Mouse (Mus musculus) left cerebral cortex, adult 2 months (tissue): ENCODE measurements around the gene Pusl1. TPM values are rescaled to one million over a fixed set of nuclear protein-coding genes. Genes with fewer than 3 reads are reported as not detected.

Source experiments
- DNase-seq, 2 experiments: peaks; one replicate each; pipeline ENCODE4 v3.0.0; 2021 to 2022; ENCODE audit warnings: low spot score in 2 of 2, mixed read lengths in 1 of 2; ENCODE audit errors: extremely low spot score in 1 of 2
- H3K27ac ChIP-seq: fragments of 200-600 bp; 2 replicates; pipeline ENCODE4 v1.8.1; 2022
- H3K4me3 ChIP-seq: fragments of 200-600 bp; 2 replicates; pipeline ENCODE4 v1.8.1; 2022
- CTCF ChIP-seq: fragments of 200-600 bp; IDR thresholded peaks from 2 replicates; pipeline ENCODE4 v1.8.1; 2022; ENCODE audit warnings: antibody characterized with exemption, mild to moderate bottlenecking, moderate library complexity
- intact Hi-C: fragments of 180-260 bp; cut with DNase I; formaldehyde crosslinking; loops from one replicate; pipeline ENCODE4 v1.15.1; 2025
- microRNA-seq, 2 experiments: library from miRNA; unstranded; fragments of <30 nt; microRNA quantifications; one replicate each; pipeline ENCODE4 v1.2.0; 2021
- total RNA-seq, 2 experiments: library from RNA; stranded (reverse); gene quantifications; 2 replicates each; pipeline ENCODE4 v1.2.3; 2021

The Pusl1 gene
- total RNA-seq, 2 experiments from 2014 or later, result 55.0 to 61.2 TPM

GRCm38 (mm10) chr4:155839483-155839910, 52.1 kb downstream of the Pusl1 start, which contains the start of gene Mxra8:
Mxra8 (plus strand) TSS chr4:155839680.
- intact Hi-C loops, result no loop called here
- no peak for TF ChIP-seq CTCF
- H3K27ac ChIP-seq, result no peak within 1 kb of the TSS; the same call in 1 of the 2 replicates
- H3K4me3 ChIP-seq, result peak within 1 kb of the TSS; percentile 26; the same call in 1 of the 2 replicates
- DNase-seq, result peak in 1 of 2 experiments; percentile 18

DNA sequence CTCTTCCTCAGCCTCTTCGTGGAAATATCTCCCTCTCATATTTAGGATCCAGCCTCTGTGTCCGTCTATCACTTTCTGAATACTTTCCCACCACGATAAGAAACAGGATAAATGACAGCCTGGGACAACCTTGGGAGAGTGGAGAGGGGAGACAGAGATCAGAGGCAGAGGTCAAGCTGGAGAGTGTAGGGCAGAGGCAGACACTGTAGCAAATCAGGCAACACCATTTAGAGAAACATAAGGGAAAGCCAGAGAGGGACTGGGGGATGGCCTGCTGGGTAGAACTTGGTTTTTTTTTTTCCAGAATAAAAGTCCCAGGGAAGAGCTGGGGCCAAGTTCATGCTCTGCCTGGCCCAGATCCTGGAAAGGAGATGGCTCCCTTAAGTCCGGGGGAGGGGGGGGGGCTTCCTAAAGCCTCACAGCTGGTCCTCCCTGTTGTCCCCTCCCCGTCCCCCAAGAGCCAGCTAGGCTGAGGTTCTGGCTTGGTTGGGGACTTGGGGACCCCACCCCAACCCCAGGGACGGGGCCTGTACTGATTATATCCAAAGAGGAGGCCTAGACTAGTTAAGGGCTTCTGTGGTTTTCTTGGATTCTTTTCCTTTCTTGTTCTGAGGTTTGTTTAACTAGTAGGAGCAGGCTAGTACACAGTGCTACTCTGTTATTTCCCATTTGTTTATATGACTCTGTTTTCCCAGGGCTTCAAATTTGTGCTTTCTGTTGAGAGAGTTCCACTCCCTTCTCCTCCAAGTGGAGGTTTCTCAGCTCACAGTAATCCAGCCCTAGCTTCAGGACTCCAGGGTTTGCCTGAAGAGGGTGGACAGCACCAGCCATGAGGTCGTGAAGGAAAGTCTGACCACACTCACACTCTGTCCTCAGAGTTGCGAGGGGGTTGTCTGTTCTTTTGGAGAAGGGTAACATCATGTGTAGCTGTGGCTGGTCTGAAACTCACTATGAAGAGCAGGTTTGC, 53.1 kb downstream of the Pusl1 start:
- intact Hi-C loops, result no loop called here
- Histone ChIP-seq H3K27ac (no peak overlapping the region), H3K4me3 (no peak overlapping the region)
- DNase-seq, result no peak
- no peak for TF ChIP-seq CTCF

Small RNA genes lying within 50 kb of the gene (microRNA-seq; reads per million reads assigned to microRNA genes)
- 0 reads per million in 2 experiments for gene Gm22991

Other genes with a start within 250 kb of the Pusl1 start
- not detected for gene Gm10563, start 246.4 kb downstream of the Pusl1 start, total RNA-seq
- gene Mmp23, start 238.4 kb downstream of the Pusl1 start, total RNA-seq, result 1 to 10 TPM; 4.1 to 5.4 TPM
- gene Mib2, start 222.6 kb downstream of the Pusl1 start, total RNA-seq, result 100 to 1,000 TPM; 133 to 140 TPM
- 10 to 100 TPM; 26.2 to 33.4 TPM for gene Fndc10, start 197.4 kb downstream of the Pusl1 start, total RNA-seq
- gene Ssu72, start 187.0 kb downstream of the Pusl1 start, total RNA-seq, result 10 to 100 TPM; 89.2 to 98.0 TPM
- 10 to 100 TPM; 54.0 to 57.0 TPM for gene Tmem240, start 157.0 kb downstream of the Pusl1 start, total RNA-seq
- 10 to 100 TPM; 53.0 to 58.8 TPM for gene Atad3a, start 130.7 kb downstream of the Pusl1 start, total RNA-seq
- gene Vwa1, start 117.1 kb downstream of the Pusl1 start, total RNA-seq, result 10 to 100 TPM; 13.6 to 15.9 TPM
- 10 to 100 TPM; 16.4 to 16.8 TPM for gene Tmem88b, start 105.9 kb downstream of the Pusl1 start, total RNA-seq
- under 1 TPM in 1 of 2 experiments, not detected in 1; 0.29 TPM for gene Ankrd65, start 101.3 kb downstream of the Pusl1 start, total RNA-seq
- gene Mrpl20, start 88.9 kb downstream of the Pusl1 start, total RNA-seq, result 10 to 100 TPM; 82.7 to 84.8 TPM
- 10 to 100 TPM; 74.8 to 83.4 TPM for gene Ccnl2, start 79.3 kb downstream of the Pusl1 start, total RNA-seq
- 100 to 1,000 TPM in 1 of 2 experiments, 10 to 100 TPM in 1; 98.5 to 101 TPM for gene Aurkaip1, start 60.5 kb downstream of the Pusl1 start, total RNA-seq
- 1 to 10 TPM; 5.9 to 8.0 TPM for gene Mxra8, start 52.1 kb downstream of the Pusl1 start, total RNA-seq
- 10 to 100 TPM; 94.0 to 96.3 TPM for gene Dvl1, start 44.4 kb downstream of the Pusl1 start, total RNA-seq
- gene Tas1r3, start 28.4 kb downstream of the Pusl1 start, total RNA-seq, result under 1 TPM; 0.23 to 0.30 TPM
- gene Cptp, start 22.3 kb downstream of the Pusl1 start, total RNA-seq, result 10 to 100 TPM; 21.7 to 28.9 TPM
- gene Ints11, start 22.2 kb downstream of the Pusl1 start, total RNA-seq, result 10 to 100 TPM; 37.3 to 41.1 TPM
- gene Acap3, start within 50 bp of the Pusl1 start, total RNA-seq, result 100 to 1,000 TPM; 139 to 152 TPM
- 10 to 100 TPM; 70.3 to 80.5 TPM for gene Ube2j2, start 52.0 kb upstream of the Pusl1 start, total RNA-seq
- gene C1qtnf12, start 70.5 kb upstream of the Pusl1 start, total RNA-seq, result 10 to 100 TPM; 18.9 to 19.7 TPM
- 10 to 100 TPM in 1 of 2 experiments, 1 to 10 TPM in 1; 9.1 to 10.8 TPM for gene B3galt6, start 100.9 kb upstream of the Pusl1 start, total RNA-seq
- 100 to 1,000 TPM; 187 to 193 TPM for gene Sdf4, start 101.1 kb upstream of the Pusl1 start, total RNA-seq
- gene Tnfrsf4, start 122.1 kb upstream of the Pusl1 start, total RNA-seq, result 1 to 10 TPM; 1.7 to 2.4 TPM
- not detected for gene Tnfrsf18, start 134.4 kb upstream of the Pusl1 start, total RNA-seq
- under 1 TPM in 1 of 2 experiments, not detected in 1; 0.79 TPM for gene Ttll10, start 167.6 kb upstream of the Pusl1 start, total RNA-seq
- 10 to 100 TPM; 30.7 to 34.7 TPM for gene 9430015G10Rik, start 218.2 kb upstream of the Pusl1 start, total RNA-seq
- 1 to 10 TPM in 1 of 2 experiments, under 1 TPM in 1; 0.95 to 1.3 TPM for gene Rnf223, start 238.7 kb upstream of the Pusl1 start, total RNA-seq